Mouse (Mus musculus): Measurements from ENCODE around the gene Zc3h12c.

Gene Zc3h12c

DNA sequence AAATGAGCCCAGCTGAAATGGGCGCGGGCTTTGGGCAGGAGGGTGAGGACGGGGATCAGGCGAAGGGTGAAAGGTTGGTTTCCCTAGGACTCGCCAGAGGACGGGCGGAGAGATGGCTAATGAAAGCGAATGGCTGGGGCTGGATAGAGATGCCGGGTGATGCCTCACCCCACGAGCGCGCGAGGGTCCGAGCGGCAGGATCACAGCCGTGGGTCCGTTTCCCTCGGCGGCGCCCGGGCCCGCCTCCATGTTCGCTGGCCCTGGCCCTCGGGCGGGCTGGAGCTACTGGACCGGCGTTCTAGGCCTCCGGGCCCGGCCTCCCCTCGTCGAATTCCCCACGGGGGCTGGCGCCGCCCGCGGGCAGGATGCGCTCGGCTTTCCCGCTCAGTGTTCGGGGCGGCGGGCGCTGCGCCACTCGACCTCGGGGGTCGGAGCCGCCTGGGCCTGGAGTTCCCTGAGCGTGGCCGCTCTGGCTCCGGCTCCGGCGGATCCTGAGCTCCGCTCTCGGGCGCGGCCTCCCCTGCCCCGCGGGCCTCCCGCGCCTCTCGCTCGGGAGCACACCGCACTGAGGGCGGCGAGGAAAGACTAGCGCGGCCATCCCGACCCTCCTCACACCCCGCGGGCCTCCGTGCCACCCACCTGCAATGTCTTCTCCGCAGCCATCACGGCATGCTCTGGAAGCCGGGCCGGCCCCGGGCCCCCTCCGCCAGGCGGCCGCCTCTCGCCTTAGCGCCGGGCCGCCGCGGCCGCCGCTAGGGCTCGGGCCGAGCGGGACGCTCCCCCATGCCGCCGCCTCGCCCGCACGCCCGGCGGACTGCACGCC, at the start of gene Zc3h12c:
Zc3h12c (minus strand) TSS at position 710 of the 823 bp plus-strand sequence.
- peak; percentile 54 for DNase-seq

DNA sequence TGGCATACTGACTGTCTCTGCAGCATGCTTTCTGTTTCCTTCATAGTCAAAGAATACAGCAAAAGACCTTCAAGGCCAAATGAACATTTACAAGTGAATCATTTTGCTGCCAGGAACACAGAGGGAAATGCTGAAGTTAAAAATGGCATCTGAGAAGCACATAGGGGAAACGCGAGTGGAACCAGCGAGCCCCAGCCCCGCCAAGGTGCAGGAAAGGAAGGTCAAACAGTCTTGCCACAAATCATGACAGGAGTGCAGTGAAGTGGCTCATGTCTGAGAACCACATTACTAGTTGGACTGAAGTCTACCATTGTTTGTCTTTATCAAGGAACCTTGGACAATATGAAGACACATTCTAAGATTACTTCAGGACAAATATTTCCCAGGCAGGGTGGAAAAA, 49.3 kb upstream of the Zc3h12c start:
- DNase-seq = no peak

DNA sequence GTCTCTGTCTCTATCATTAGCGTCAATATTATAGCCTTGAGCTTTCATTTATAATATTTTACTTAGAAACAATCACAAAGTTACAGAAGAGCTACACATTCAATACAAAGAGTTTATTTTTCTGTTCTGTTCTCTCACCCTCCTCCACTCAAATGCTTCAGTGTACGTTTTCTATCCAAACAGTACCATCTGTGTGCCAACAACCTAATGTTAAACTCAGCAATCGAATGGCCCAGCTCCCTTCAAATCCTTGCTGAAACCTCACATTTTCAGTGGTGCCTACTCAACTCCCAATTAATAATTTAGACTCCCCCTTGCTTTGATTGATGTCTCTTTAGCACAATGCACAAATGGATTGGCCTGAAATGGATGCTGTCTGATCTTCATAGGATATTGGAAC, 46.9 kb upstream of the Zc3h12c start:
- no peak for DNase-seq

DNA sequence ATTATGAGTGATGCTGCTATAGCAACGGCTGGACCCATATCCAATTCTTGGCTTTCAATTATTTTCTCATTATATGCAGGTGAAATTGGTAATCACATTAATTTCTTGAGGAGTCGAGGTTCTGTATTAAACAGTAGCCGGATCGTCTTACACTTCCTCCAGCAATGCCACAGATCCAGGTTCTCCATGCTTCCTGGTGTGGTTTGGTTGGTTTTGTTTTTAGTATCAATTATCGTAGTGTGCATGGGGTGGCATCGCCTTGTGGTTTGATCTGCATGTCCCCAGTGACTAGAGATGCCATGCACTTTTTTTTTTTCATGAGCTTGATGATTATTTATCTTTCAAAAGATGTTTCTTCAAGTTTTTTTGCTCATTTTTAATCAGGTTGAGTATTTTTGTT, 44.0 kb upstream of the Zc3h12c start:
- no peak for DNase-seq

DNA sequence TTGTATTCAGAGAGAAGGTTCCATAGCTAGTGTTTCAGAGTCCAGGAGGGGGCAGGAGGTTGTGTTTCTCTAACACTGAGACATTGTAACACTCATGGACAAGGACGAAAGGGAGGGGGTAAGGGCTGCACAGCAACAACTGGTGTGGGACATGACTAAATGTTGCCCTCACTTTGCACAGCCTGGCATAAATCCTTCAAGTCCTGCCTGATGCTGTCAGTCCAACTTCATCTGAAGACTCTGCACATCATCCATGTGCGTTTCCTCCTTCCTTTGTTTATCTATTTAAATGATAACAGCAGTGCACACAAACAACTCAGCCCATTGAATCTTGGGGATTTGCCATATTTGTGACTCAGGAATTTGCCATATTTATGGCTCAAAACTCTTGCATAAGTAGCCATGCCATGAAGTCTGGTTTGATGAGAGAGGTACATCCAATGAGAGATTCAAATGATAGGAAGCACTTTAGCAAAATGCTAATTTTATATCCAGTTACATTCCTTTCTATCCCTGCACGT, 40.2 kb upstream of the Zc3h12c start:
- DNase-seq = no peak

GRCm38 (mm10) chr9:52203189-52203588, 34.8 kb upstream of the Zc3h12c start:
- DNase-seq = peak; percentile 28

GRCm38 (mm10) chr9:52200271-52200670, 31.9 kb upstream of the Zc3h12c start:
- DNase-seq = no peak

DNA sequence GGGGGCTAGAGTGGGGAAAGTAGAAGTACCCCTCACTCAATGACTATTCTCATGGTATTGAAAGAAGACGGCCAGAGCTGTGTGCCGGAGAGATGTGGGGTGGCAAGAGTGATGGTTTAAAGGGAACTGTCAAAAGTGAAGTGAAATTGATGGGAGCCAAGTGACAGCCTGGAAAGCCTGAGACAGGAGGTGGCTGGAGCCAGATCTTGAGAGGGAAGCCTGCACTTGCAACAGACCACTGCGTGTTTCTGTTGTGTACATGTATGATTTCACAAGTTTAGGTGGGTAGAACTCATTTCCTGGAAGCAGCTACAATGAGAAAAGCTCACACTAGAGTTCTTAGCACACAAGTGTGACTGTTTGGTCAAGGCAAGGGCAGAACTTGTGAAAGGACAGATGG, 27.5 kb upstream of the Zc3h12c start:
- no peak for DNase-seq

DNA sequence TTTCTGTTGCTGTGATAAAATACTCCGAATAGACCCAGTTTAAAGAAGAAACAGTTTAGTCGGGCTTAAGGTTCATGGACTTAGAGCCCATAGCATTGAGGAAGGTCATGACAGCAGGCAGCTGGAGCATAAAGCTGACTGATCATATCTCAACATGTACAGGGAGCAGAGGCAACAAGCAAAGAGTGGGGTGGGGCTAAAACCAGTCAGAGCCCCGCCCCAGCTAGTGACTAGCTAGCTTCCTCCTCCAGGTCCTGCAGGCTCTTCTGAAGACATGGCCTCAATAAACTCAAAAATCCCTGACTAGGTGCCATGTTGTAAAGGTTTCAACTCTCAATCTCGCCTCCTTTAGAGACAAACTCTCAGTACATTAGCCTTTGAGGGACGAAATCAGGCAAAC, 25.5 kb upstream of the Zc3h12c start:
- DNase-seq = no peak

DNA sequence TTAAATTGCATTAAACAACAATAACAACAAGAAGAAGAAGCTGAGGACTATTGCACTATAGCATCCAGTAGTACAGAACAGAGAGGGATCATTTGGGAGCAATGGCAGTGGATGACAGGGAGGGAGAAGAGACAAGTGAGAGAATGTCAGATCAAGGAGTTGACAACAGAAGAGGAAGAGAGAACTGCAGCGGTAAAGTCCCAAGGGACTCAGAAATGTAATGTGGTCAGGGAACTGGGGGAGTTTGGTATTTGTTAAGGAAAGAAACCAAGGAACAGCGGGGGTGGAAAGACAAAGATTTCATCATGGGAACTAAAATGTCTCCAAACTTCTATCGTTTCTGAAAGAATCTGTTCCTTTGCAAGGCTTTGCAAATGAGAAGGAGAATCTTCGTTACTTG, 22.5 kb upstream of the Zc3h12c start:
- no peak for DNase-seq

DNA sequence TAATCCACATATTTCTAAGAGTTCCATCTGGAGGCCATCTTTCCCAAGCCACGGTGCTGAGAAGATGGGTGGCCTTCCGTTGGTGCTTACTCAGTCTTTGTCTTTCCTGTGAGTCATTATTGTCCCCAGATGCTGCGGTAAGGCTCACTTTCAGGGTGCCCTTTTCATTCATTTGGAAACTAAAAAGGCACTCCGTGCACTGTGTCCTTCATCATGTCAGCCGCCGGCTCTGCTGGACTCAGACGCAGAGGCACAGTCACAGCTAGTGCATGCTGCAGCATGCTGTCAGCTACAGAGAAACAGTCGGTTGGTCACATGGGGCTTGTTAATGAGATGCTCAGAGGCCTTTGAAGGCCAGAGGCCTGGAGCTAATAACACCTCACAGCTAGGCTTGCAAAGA, 19.7 kb upstream of the Zc3h12c start:
- DNase-seq = no peak

DNA sequence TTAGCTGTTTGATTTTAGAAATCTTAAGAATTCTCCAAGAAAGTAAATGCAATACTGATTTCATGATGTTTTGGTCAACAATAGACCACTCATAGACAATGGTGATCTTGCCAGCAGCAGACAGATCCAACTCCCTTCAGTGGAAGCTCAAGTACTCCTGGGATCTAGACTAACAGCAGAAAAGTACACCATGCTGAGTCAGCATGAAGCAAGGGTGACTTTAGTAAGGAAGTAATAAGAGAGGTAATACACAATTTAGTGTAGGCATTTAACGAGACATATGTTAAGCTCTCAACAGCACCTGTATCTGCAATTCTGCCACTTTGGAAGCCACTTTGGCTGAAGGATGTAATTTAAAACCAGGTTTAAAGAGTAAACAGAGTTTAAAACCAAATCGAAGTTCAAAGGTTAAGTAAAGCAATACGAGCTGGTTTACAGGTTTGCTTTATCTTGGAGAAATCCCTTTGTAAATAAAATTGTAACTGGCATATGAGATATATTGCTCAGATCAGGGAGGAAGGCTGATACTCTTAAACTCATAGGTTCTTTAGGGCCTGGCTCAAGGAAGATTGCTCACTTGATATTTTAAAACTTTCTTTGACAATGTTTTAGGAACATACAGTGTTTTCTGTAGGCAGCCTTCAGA, 18.0 kb upstream of the Zc3h12c start:
- DNase-seq = no peak

DNA sequence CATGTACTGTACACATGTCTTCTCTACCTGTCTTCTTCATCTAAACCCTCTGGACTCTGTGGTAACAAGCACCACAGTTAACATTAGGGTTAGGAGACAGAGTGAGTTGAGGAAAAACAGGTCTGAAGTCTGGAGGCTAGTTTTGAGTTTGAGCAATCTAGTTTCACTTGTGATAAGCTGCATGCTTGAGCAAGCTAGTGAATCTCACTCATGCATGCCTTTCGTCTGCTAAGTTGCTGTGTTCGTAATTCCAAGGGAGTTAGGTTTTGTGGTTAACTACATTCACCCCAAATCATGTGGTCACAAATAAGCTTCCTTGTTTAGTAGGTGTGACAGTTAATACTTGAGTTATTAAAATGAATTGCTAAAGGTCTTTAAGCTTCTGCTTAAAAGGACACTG, 13.0 kb upstream of the Zc3h12c start:
- no peak for DNase-seq

GRCm38 (mm10) chr9:52180851-52181250, 12.5 kb upstream of the Zc3h12c start:
- DNase-seq = no peak

GRCm38 (mm10) chr9:52175257-52175859, 7.0 kb upstream of the Zc3h12c start:
- DNase-seq = no peak

DNA sequence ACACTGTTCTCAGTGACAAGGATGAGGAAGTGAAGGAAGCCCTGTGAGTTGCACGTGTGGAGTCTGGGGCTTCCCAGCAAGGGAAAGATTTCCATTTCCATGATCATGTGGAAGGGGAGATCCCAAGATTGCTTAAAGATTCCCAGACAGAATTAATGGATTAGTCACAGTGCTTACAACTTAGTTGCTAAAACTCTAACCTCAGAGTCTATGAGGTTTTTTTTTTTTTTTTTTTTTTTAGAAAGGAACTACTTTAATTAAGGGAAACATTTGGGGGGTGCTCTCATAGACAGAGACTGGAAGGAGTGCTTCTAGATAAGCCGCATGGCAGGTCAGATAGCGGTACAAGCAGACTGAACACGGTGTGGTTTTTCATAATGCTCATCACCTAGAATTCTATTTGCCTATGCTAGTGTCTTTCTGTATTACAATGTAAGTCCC, 6.3 kb upstream of the Zc3h12c start:
- DNase-seq = no peak

DNA sequence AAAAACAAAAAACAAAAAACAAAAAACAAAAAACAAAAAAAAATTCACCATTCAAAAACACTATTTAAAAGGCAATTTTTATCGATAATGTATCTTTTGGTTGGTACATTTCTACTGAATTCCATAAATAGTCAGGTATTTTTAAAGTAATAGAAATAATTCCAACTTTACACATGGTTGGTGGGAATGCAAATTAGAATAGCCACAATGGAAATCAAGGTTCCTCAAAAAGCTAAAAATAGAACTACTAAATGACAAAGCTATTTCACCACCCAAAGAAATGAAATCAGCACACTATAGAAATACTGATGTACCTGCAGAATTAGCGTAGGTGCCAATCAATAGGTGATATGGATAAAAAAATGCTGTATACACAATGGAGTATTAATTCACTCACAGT, 5.6 kb upstream of the Zc3h12c start:
- DNase-seq = no peak

DNA sequence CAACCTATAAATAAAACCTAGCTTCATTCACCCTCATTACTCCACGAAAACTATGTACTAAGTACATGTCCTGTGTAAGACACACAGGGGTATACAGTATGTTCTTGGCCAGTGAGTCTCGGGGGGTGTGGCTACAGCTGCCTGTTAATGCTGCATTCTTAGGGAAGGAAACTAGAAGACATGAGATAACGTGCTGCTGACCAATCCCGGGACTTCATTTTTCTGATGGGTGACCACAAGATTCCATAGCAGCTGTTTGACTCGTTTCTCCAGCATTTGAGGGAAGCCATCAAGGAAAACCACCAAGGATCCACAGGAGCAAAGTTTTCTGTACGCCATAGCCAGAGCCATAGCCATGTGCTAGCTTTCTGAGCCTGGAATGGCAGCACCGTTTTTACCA, 4.2 kb upstream of the Zc3h12c start:
- DNase-seq = no peak

DNA sequence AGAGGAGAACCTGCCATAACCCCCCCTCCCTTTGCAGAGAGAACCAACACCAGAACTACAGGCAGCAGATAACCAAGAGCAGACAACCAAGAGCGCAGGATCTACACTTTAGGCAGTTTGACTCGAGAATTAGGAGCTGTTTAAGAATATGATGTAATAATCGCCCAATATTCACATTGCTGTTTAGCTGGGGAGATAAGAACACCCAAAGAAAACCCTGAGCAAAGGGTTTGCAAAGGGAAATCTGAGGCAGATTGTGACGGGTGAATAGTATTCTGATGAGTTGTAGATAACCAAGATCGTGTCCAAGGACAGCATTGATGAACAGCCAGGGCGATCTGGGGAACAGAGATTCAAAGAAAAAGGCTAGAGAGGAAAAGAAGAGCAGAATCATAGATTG, 2.3 kb upstream of the Zc3h12c start:
- no peak for DNase-seq

GRCm38 (mm10) chr9:52170131-52170530, 1.8 kb upstream of the Zc3h12c start:
- DNase-seq = no peak

DNA sequence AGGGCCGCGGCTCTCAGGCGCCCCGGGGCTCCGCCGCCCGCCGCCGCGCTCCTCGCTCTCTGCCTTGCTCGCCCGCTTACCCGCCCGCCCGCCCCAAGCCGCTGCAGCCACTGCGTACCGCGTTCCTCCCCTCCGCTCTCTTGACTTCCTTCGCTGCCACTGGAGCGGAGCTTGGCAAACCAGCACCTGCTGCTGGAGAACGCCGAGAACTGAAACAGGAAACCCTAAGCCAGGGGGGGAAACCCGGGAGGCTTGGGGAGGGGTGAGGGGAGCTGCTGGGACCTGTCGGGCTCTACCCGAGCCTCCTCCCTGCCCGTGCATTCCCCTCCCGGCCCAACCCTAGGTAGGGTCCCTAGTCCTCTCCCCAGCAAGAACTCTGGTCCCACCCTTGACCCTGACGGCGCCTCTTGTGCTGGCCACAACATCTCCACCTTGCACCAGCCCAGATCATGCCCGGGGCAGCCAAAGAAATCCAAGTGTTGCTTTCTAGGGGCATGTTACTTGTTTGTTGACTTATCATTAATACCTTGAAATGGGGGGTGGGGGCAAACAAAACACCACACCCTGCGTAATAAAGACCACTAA, 406 bp upstream of the Zc3h12c start:
- DNase-seq = peak; percentile 74

- DNase-seq = no peak
Measured at GRCm38 (mm10) chr9:52167506-52167862, 888 bp downstream of the Zc3h12c start.

- no peak for DNase-seq
Measured at GRCm38 (mm10) chr9:52167084-52167483, 1.3 kb downstream of the Zc3h12c start.

- no peak for DNase-seq
Measured at GRCm38 (mm10) chr9:52165706-52166090, 2.7 kb downstream of the Zc3h12c start.
